Mouse (Mus musculus): Measurements from ENCODE around the gene Cox4i2. TPM values are rescaled to one million over a fixed set of nuclear protein-coding genes. Genes with fewer than 3 reads are reported as not detected.

Cox4i2 gene
- total RNA-seq, 2 experiments from 2014 or later = 12.2 to 16.8 TPM

Small RNA genes lying within 50 kb of the gene (microRNA-seq; reads per million reads assigned to microRNA genes)
- not detected for gene Gm23802

Other genes starting within 250 kb of the Cox4i2 start
- gene Defb26, start 242.5 kb upstream of the Cox4i2 start, total RNA-seq (2021) = not detected
- not detected for gene Defb28, start 235.9 kb upstream of the Cox4i2 start, total RNA-seq (2021)
- gene Defb29, start 214.1 kb upstream of the Cox4i2 start, total RNA-seq (2021) = not detected
- gene Gm17416, start 184.8 kb upstream of the Cox4i2 start, total RNA-seq (2021) = not detected
- not detected for gene Defb21, start 181.4 kb upstream of the Cox4i2 start, total RNA-seq (2021)
- gene Defb19, start 173.9 kb upstream of the Cox4i2 start, total RNA-seq (2021) = not detected
- not detected for gene Defb45, start 154.8 kb upstream of the Cox4i2 start, total RNA-seq (2021)
- not detected for gene Defb36, start 149.8 kb upstream of the Cox4i2 start, total RNA-seq (2021)
- gene Defb25, start 131.1 kb upstream of the Cox4i2 start, total RNA-seq (2021) = not detected
- gene Rem1, start 127.2 kb upstream of the Cox4i2 start, total RNA-seq (2021) = 1 to 10 TPM; 7.7 to 8.5 TPM
- 10 to 100 TPM; 35.1 to 38.5 TPM for gene H13, start 84.7 kb upstream of the Cox4i2 start, total RNA-seq (2021)
- gene Mcts2, start 67.1 kb upstream of the Cox4i2 start, total RNA-seq (2021) = 10 to 100 TPM; 17.7 to 18.5 TPM
- gene Id1, start 17.9 kb upstream of the Cox4i2 start, total RNA-seq (2021) = 10 to 100 TPM; 37.8 to 57.0 TPM
- 10 to 100 TPM; 58.6 to 59.0 TPM for gene Bcl2l1, start 77.6 kb downstream of the Cox4i2 start, total RNA-seq (2021)
- 1 to 10 TPM; 1.5 to 1.6 TPM for gene Tpx2, start 93.8 kb downstream of the Cox4i2 start, total RNA-seq (2021)
- under 1 TPM in 1 of 2 experiments, not detected in 1; 0.13 TPM for gene Mylk2, start 157.2 kb downstream of the Cox4i2 start, total RNA-seq (2021)
- 1 to 10 TPM; 3.7 TPM for gene Foxs1, start 179.0 kb downstream of the Cox4i2 start, total RNA-seq (2021)
- under 1 TPM in 1 of 2 experiments, not detected in 1; 0.20 TPM for gene Dusp15, start 197.5 kb downstream of the Cox4i2 start, total RNA-seq (2021)
- not detected for gene Ttll9, start 208.3 kb downstream of the Cox4i2 start, total RNA-seq (2021)

Data from heart, postnatal 25 days (tissue).